Mouse (Mus musculus): ENCODE results near the gene Mgat4b.
A peak's percentile ranks its signal among the peaks of the same experiment; 100 is the strongest.
"Not testable (repeated sequence)": the region's sequence is repeated elsewhere in the genome, so short reads cannot be mapped to it uniquely, and the experiment has no call there.

Mgat4b gene

DNA sequence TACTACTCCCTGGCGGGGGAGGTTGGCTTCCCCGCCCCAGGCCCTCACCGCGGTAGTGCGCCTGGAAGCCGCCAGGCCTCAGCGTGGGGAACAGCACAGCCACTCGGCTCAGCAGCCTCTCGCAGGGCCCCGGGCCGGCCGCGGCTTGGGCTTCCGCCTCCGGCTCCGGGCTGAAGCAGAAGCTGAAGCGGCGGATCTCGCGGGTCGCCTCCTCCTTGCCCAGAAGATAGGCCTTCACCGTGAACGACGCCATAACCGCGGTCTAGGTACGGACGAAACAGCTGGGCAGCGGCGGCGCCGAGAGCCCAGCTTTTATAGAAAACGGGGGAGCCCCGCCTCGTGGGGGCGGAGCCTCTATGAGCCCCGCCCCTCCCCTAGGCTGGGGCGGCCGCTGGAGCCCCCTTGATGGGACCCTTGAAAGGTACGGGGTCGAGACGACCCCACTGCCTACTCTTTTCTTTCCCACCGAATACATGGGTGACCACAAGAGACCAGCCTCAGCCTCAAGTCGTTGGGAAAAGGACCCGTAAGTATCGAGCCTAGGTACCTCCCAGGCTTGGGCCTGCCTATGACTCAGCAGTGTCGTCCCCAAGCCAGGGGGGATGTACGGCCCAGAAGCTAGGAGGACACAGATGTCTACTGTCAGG is at the start of gene Mgat4b, which contains the start of gene Sqstm1:
TSS of gene Mgat4b (plus strand) at position 386 of the 647 bp plus-strand sequence.
TSS of gene Sqstm1 (minus strand) at position 323 of the 647 bp plus-strand sequence.
- peak; percentile 86 for DNase-seq

DNA sequence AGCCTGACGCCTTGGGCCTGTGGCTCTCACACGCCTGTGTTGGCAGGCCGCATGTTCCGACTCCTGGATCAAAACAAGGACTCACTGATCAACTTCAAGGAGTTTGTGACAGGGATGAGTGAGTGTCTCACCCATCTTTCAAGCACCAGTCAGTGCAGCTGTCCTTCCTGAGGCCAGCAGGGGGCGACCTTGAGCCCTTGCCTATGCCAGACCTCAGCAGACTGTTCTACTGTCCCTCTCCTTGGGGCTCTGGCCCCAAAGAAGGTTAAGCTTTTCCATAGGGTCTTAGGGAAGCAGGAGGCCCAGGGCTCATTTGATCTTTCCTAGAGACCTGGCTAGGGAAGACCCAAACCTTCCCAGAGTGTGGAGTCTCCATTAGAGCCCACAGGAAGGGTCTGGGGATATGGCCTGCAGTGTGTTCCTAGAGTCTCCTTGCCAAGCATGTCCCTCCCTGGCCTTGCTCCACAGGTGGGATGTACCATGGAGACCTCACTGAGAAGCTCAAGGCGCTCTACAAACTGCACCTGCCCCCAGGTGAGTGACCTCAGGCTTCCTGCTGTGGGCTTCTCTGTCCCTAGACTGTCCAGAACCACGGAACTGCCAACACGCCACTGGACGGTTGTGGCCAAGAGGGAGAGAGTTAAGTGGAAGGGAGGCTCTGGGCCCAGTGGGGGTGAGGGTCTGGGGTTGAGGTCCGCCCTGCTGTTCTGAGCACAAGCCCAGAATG is 48.9 kb upstream of the Mgat4b start:
- DNase-seq = peak; percentile 59

DNA sequence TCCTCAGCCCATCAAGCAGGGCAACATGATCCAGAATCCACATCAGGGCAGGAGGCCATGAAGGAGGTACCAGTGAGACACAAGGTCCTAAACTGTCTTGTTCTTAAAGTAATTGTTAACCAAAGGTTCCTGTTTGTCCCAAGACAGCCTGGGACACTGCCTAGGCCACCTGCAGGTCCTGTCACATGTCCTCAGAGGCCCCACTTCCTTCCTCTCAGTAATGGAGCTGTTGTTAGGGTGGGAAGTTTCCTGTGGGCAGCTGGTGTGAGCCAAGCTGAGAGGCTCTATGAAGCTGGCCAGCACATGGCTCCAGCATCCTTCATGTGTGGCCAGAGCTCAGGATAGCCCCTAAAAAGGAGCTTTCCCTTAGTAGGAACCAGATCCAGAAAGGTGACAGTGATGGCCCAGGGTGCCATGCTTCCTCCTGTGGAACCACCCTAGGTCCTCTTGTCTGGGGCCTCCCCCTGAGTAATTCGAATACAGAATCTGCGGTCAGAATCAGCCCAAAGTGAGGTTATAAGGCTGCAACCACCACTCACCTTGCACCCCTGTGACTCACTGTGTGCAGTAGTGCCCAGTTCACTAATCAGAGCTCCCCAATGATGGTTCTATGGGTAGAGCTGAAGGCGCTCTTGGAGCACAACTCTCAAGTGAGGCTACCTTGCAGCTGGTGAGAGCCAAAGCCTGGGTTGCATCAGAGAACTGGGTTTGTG is 48.2 kb upstream of the Mgat4b start:
- no peak for DNase-seq

DNA sequence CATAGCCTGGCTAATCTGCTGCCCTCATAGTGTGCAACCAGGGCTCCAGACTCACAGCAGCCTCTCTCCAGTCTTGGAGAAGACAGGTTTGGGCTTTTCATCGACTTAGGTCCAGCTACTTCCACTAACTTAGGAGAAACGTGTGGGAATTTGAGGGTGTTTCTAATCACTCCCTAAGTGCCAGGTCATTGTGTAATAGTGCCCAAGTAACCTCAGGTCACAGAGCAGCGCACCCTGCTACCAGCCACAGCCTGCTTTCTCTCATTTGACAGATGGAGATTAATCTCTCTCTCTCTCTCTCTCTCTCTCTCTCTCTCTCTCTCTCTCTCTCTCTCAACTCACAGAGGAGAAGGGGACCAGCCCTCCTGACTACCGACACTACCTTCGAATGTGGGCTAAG is 42.3 kb upstream of the Mgat4b start:
- no peak for DNase-seq

DNA sequence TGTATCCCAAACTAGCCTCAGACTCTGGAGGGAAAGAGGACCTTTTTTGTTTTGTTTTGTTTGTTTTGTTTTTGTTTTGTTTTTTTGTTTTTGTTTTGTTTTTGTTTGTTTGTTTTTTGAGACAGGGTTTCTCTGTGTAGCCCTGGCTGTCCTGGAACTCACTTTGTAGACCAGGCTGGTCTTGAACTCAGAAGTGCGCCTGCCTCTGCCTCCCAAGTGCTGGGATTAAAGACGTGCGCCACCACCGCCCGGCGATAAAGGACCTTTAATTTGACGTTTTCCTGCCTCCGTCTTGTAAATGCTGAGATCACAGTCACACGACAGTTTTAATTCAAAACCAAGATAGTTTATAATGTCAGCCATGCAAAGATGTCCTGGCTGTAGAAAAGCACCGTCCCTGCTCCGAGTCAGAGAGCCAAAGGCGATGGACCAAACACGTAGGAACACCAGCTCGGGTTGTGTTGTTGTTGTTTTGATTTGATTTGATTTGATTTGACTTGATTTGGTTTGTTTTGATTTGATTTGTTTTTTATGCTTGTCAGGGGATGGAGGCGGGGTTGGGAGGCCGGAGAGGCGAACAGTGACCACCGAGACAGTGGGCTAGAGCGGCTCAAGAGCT is 36.5 kb upstream of the Mgat4b start, which contains the start of gene Mrnip:
TSS of gene Mrnip (plus strand) at position 334 of the 619 bp plus-strand sequence.
- not testable (repeated sequence) for DNase-seq

DNA sequence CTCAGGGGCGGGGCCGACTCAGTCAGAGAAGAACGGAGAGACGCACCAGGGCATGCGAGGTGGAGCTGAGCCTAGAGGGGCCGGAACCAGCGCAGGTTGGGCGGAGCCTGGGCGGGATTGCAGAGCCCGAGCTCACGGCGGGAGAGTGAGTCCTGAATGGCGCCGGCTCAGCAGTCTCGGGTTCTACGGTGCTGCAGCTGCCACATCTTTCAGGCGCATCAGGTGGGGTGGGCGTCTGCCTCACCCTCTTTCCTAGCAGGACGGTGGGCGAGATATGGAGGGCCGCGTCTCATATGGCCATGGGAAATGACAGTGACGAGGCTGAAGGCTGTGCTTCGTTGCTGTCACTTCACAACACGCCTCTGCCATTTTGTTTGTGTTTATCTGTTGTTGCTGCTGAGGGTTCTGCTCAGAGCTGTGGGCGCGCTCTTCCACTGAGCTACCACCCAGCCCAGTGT is 35.9 kb upstream of the Mgat4b start:
- peak; percentile 96 for DNase-seq

DNA sequence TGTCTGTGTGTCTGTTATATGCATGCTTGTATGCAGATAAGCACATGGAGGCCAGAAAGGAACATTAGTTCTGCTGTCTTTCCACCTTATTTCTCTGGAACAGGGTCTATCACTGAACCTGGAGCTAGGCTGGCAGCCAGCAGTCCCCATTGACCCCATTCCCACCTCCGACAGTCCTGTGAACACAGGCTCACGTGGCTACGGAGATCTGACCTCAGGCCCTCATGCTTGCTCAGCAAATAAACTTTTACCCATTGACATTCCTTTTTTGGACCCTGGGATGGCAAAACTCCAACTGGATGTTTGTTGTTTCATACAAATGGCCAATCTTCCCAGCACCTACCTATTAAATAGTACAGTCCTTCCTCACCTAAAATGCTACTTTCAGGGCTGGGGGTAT is 34.3 kb upstream of the Mgat4b start:
- no peak for DNase-seq

DNA sequence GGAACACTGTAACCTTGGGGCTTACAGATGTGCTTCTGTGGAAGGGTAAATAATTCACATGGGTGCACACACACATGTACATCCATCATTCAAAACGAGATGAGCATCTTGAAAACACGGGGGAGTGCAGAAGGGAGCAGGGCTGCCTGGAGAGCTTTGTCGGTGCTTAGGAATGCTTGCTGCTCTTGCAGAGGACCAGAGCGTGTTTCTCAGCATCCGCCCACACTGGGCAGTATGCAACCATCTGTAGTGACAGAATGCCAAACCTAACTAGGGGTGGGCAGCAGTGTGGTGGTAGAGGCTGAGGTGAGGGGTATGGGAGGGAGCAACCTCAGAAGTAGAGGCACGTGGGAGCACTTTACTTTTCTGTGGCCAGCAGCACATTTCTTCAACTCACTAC is 33.6 kb upstream of the Mgat4b start:
- DNase-seq = no peak

DNA sequence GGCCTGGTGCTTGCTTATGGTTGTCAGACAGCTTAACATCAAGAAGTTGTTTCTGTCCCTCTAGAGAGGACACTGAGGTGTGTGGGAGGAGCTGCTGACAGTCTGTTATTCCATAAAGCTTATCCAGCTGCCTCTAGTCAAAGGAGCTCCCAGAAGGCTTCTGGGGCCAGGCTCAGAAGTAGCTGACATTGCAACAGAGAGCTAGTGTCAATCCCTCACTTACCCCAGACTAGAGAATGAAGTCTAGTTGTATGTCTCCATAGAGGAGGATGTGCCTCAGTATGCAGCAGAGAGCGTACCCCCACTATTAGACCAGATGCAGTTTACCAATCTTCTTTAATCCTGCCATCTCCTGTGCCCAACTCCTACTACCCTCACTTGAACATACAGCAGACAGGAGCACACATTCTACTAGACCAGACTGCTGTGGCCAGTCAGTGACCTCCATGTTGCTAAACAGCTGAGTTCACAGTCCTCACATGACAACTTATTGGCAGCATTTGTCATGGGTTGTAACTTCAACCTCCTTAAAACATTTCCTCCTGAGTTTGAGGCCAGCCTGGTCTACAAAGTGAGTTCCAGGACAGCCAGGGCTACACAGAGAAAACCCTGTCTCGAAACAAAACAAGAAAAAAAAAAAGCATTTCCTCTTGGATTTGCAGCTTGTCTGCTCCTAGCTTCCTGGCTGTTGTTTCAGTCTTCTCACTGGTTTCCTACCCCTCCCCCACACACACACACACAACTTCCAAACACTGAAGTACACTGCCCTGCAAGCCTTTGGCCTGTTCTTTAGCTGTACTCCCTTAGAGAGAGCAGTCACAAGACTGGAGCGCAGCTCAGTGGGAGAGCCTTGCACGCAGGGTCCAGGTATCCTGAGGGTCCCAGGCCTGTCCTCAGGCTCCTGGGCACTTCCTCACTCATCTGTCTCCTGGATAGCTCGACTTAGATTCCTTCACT is 31.9 kb upstream of the Mgat4b start:
- no peak for DNase-seq

DNA sequence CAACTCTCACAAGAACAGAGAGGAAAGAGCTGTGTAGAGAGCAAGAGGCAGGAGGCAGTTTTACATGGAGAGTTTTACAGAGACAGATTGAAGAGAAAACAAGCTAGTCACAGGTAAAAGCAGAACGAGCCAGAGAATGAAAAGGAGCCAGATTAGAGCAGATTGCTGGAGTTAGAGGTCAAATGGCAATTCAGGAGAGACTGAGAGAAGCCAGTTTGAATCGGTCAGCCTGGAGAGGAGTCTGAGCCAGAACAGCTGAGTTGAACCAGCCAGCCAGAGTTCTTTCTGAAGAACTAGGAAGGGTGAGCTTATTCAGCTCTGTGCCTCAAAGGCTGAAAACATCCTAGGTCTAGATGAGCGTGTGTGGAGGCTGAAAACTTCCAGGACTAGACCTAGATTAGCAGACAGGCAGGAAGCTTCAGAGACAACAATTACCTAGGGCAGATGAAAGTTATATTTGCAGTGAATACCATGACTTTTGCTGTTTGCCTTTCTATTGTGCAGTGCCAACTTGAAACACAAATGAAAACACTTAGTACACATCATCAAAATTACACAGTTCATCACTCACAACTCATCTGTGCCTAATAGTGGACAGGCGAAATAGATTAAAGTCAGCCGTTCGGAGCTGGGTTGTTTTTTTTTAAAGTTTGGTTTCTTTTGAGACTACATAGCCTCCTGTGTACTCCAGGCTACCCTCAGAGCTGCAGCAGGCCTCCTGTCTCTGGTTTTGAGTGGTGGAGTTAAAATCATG is 30.0 kb upstream of the Mgat4b start:
- no peak for DNase-seq

DNA sequence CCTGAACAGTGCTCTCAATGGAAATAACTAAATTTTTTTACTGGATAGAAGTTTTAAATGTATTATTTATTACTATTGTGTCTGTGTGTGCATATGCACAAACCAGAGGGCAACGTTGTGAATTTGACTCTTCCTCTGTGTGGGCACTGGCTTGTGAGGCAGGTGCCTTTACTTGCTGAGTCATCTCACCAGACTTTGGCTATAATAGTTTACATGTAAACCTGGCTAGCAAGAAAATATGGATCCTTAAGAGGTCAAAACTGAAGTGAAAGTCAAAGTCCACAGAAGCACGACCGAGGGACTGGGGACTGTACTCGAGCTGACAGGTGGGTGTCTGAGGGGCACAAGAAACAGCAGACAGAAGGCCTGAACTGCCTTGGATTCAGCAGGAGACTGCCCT is 28.0 kb upstream of the Mgat4b start:
- no peak for DNase-seq

DNA sequence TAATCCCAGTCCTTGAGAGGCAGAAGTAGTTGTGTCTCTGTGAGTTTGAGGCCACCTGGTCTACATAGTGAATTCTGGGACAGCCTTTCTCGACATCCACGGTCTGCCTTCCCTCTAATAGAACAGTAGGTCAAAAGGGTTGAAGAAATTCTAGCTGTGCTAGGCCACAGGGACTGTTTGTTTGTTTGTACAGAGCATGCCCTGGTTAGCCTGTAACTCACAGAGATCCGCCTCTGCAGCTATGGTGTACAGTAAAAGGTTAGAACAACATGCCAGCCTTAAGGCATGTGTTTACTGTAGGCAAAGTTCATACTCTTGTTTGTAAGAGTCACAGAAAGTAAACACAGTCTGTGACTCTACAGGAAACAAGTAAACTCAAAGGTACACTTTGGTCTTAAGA is 25.9 kb upstream of the Mgat4b start:
- no peak for DNase-seq

DNA sequence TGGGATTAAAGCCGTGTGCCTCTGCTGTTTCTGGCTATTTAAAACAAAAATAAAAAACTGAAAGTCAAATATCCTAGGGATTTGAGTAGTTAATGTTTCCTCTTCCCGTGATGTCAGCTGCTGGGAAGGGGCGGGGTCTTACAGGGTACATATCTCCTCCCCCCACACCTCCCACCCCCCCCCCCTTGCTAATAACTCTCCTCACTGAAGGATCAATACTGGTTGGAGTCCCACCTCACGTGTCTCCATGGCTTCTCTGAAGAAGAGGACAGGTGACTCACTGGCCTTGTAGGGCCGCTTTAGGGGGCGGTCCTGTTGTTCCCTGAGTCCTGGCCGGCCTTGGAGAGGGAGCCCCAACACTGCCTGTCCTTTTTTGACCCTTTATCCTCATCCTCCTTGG is 22.0 kb upstream of the Mgat4b start:
- DNase-seq = no peak

DNA sequence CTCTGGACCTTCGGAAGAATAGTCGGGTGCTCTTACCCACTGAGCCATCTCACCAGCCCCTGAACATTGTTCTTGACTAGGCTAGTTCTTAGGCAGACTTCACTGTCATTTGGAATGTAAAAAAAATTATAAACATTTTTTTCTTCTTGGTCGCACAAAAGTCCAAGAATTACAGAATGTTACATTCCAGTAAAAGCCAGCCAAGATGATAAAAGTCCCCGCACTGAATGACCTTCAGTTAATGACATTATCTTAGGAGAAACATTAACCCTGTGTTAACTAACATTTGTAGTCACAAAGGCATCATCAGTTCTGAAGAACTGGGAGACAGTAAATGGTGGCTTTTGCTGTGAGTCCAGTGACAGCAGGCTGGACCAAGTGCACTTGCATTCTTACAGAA is 20.3 kb upstream of the Mgat4b start:
- no peak for DNase-seq

DNA sequence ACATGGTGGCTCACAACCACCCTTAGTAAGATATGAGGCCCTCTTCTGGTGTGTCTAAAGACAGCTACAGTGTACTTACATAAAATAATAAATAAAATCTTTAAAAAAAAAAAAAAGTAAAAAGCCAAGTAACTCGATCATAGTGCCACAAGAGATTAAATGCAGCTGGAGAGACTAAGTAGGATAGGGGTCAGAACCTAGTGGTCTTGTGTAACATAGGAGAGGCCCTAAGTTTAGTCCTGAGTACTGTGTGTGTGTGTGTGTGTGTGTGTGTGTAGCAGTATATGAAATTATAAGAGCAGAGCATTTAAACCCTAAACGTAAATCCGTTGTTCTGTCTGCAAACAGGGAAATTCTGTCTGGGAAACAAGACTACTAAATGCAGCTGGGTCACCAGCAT is 18.4 kb upstream of the Mgat4b start:
- DNase-seq = no peak

DNA sequence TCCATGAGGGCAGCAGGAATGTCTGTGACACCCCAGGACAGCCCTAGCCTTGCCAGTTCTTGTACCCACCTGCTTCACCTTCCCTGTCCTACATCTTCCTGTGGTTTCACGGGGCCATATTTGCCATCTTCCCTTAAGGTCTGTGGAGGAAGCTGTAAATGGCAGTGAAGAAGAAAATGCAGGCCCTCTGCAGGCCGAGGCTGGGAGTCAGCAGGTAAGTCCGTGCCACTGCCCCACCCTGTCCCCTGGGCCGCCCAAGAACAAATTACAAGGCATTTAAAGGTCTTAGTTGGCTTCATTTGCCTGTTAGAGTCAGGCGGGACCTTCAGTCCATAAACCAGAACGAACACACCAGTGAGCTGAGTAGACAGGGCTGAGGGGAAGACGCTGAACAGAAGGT is 16.6 kb upstream of the Mgat4b start:
- no peak for DNase-seq

DNA sequence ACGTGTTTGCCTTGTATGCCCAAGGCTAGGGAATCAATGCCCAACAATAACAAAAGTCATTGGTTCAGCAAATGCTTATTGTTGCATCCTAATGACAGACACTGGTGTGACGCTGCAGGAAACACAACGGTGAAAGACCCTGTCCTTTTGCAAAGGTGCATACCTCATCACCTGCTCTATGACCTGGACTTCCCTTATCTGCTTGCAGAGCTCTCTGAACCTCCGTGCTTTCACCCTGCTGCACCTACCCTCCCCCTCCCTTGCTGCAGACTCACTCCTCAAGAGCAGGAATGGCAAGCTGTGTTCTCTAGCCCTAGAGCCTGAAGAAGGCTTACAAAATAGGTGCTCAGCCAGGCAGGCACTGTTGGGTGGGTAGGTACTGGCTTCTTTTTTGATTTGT is 15.9 kb upstream of the Mgat4b start:
- no peak for DNase-seq

DNA sequence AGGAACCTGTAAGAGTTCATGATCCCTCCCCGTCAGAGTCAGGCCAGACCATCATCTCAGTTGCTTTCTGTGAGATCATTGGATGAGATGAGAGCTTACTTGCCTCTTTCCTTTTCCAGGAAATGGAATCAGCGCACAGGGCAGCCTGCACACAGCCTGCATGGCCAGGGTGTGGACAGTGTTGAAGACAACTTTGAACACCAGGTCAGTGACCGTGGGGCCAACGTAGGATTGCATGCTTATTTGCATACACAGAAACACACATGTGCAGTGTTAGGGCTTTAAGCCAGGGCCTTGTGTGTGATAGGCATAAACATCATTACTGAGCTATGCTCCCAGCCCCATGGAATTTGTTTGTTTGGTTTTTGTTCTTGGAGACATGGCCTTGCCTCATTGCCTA is 13.2 kb upstream of the Mgat4b start:
- no peak for DNase-seq

DNA sequence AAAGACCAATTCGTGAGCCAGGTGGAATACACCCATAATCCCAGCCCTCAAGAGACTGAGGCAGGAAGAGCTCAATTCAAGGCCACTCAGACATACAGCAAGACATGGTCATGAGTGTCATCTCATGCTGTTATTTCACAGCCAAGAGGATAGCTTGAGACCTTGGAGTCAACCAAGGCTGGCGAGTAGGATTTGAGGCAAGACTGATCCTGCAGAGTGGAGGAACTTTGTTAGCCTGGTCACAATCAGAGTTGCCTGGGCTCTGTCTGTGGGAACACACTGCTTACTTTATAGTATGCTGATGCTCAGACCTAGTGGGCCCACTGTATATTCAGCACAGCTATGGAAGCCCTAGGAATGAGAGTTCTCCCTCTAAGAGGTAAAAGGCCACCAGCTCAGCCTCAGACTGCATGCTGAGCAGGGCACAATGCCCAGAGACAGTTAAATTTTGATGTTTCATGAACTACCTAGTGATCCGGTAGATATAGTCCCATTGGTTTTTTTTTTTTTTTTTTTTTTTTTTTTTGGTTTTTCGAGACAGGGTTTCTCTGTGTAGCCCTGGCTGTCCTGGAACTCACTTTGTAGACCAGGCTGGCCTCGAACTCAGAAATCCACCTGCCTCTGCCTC is 12.4 kb upstream of the Mgat4b start:
- no peak for DNase-seq

DNA sequence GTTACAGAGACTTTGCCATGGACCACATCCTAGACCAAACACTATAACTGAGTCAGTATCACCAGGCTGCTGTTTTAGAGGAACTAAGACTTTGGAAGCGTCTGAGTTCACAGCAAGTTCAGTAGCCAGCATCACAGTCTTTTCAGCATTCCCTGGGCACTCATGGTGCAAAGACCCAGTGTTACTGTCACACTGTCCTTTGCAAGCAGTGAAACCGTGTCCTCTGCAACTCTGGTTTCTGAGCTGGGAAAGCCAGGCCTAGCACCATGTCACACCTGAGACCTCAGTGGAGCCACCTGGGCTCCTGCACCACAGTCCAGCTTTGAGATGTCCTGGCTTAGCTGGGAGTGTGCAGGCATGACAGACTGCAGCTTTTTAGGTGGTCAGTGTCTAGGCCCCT is 11.8 kb upstream of the Mgat4b start:
- no peak for DNase-seq

DNA sequence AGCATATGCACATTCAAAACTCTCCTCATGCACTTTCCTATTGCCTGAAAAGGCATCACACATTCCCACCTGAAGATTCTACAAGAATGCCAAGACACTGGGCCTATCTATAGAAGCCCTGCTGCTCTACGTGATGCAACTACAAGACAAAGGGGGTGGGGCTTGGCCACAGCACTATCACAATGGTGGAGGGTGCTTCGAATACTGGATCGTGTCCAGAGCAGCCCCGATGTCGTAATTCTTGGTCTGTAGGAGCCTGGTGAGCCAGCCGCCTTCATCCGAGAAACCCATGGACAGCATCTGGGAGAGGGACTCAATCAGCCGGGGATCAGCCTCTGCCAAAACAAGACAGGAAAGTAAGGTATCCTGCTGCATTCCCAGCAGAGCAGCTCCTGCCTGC is 10.1 kb upstream of the Mgat4b start:
- no peak for DNase-seq
